ENCODE assay signal across 8 mouse cellular contexts in the genomic region with DNA sequence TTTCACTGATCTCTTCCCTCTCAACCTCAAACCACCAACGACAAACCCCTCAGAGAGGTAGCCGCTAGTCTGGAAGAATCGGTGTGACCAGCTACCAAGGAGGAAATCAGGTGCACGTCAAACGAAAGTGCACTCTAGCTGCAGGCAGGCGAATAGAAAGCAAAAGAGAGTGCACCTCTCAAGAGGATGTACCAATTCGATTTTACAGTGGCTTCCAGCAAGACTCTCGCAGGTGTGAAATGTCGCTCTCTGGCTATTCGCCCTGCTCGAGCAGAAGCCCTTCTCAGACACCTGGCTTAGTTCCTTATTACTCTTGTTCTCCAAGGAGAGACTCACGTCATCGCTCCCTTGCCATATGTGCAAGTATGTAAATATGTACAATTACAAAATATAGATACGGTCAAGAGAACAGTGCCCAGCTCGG. TPM values are rescaled to one million over a fixed set of nuclear protein-coding genes. Genes with fewer than 3 reads are reported as not detected.
DNase-seq lines count a peak whose midpoint lies in the region; ATAC-seq and TF ChIP-seq lines count a peak whose summit lies in the region.

TSS of gene Sidt1 (minus strand) at position 336 of the 424 bp plus-strand sequence.

- H3K36me3 ChIP-seq in heart, embryonic 11.5 days (ENCODE audit: control insufficient read depth, insufficient read depth, low read length) = no peaks in the 10 kb centered on the region
- H3K36me3 ChIP-seq in forebrain, embryonic 16.5 days (ENCODE audit: control insufficient read depth, insufficient read depth) = no peaks in the 10 kb centered on the region
- H3K36me3 ChIP-seq in kidney, postnatal 0 days (ENCODE audit: insufficient read depth, low read length) = no peaks in the 10 kb centered on the region
- H3K36me3 ChIP-seq in liver, embryonic 16.5 days (ENCODE audit: control insufficient read depth, insufficient read depth) = no peaks in the 10 kb centered on the region
- no peaks in the 10 kb centered on the region for H3K36me3 ChIP-seq in neural tube, embryonic 14.5 days (ENCODE audit: control insufficient read depth, insufficient read depth, low read length)

- 8% methylated on average over 15 of the region's 15 CpGs for WGBS in heart, embryonic 11.5 days (ENCODE audit: insufficient replicate concordance)
- WGBS in forebrain, embryonic 16.5 days = 7% methylated on average over 15 of the region's 15 CpGs
- 3% methylated on average over 15 of the region's 15 CpGs for WGBS in kidney, postnatal 0 days
- 3% methylated on average over 15 of the region's 15 CpGs for WGBS in liver, embryonic 16.5 days (ENCODE audit: insufficient replicate concordance)
- 4% methylated on average over 15 of the region's 15 CpGs for WGBS in neural tube, embryonic 14.5 days

- H3K27me3 ChIP-seq in heart, embryonic 11.5 days (ENCODE audit: control insufficient read depth, insufficient read depth, low read length) = peaks cover 32% of the 10 kb centered on the region
- H3K27me3 ChIP-seq in forebrain, embryonic 16.5 days (replicated peaks; ENCODE audit: control insufficient read depth, insufficient read depth, low read length) = 0 out of 2 replicates have a peak, but pooled peaks cover 7% of the 10 kb centered on the region
- H3K27me3 ChIP-seq in kidney, postnatal 0 days (ENCODE audit: insufficient read depth, low read length) = 0 out of 2 replicates have a peak, but pooled peaks cover 6% of the 10 kb centered on the region
- peaks cover 28% of the 10 kb centered on the region for H3K27me3 ChIP-seq in liver, embryonic 16.5 days (ENCODE audit: control insufficient read depth, insufficient read depth, low read depth, low read length)
- peaks cover 3% of the 10 kb centered on the region; the same call in 1 of the 2 replicates for H3K27me3 ChIP-seq in neural tube, embryonic 14.5 days (ENCODE audit: control insufficient read depth, insufficient read depth, low read length)

- peak within 1 kb of the TSS; percentile 66 for H3K4me3 ChIP-seq in heart, embryonic 11.5 days (ENCODE audit: low read depth, low read length)
- peak within 1 kb of the TSS; percentile 54 for H3K4me3 ChIP-seq in forebrain, embryonic 16.5 days (replicated peaks; ENCODE audit: low read length)
- peak within 1 kb of the TSS; percentile 55 for H3K4me3 ChIP-seq in kidney, postnatal 0 days (replicated peaks; ENCODE audit: low read depth, low read length)
- H3K4me3 ChIP-seq in liver, embryonic 16.5 days (ENCODE audit: low read depth, low read length) = peak within 1 kb of the TSS; percentile 54
- peak within 1 kb of the TSS; percentile 67 for H3K4me3 ChIP-seq in neural tube, embryonic 14.5 days (ENCODE audit: low read depth, low read length)

- no peak within 1 kb of the TSS for H3K27ac ChIP-seq in heart, embryonic 11.5 days (ENCODE audit: low read depth, low read length)
- H3K27ac ChIP-seq in forebrain, embryonic 16.5 days (ENCODE audit: low read length) = no peak within 1 kb of the TSS
- no peak within 1 kb of the TSS for H3K27ac ChIP-seq in kidney, postnatal 0 days
- no peak within 1 kb of the TSS for H3K27ac ChIP-seq in liver, embryonic 16.5 days (ENCODE audit: low read length)
- H3K27ac ChIP-seq in neural tube, embryonic 14.5 days (ENCODE audit: low read depth, low read length) = no peak within 1 kb of the TSS

- peak within 1 kb of the TSS; percentile 69 for H3K9ac ChIP-seq in heart, embryonic 11.5 days (ENCODE audit: low read depth, low read length)
- H3K9ac ChIP-seq in forebrain, embryonic 16.5 days (replicated peaks; ENCODE audit: low read depth, low read length) = peak within 1 kb of the TSS; percentile 63
- H3K9ac ChIP-seq in kidney, postnatal 0 days (ENCODE audit: low read depth, low read length) = peak within 1 kb of the TSS; percentile 62
- peak within 1 kb of the TSS; percentile 45; the same call in 1 of the 2 replicates for H3K9ac ChIP-seq in liver, embryonic 16.5 days (ENCODE audit: low read depth, low read length)
- H3K9ac ChIP-seq in neural tube, embryonic 14.5 days (replicated peaks; ENCODE audit: low read depth, low read length) = peak within 1 kb of the TSS; percentile 71

- 0 out of 2 replicates have a peak, but pooled peaks cover 2% of the 10 kb centered on the region for H3K9me3 ChIP-seq in heart, embryonic 11.5 days (replicated peaks; ENCODE audit: control insufficient read depth, low read length)
- no peaks in the 10 kb centered on the region for H3K9me3 ChIP-seq in forebrain, embryonic 16.5 days (ENCODE audit: control insufficient read depth, low read length)
- no peaks in the 10 kb centered on the region for H3K9me3 ChIP-seq in kidney, postnatal 0 days (replicated peaks; ENCODE audit: low read length)
- peaks cover 3% of the 10 kb centered on the region; the same call in 1 of the 2 replicates for H3K9me3 ChIP-seq in liver, embryonic 16.5 days (replicated peaks; ENCODE audit: control insufficient read depth, low read length)
- no peaks in the 10 kb centered on the region for H3K9me3 ChIP-seq in neural tube, embryonic 14.5 days (ENCODE audit: control insufficient read depth, low read length)

- no peaks in the 10 kb centered on the region for H3K4me1 ChIP-seq in heart, embryonic 11.5 days (ENCODE audit: control insufficient read depth, insufficient read depth, low read length)
- H3K4me1 ChIP-seq in forebrain, embryonic 16.5 days (replicated peaks; ENCODE audit: control insufficient read depth, insufficient read depth, low read length) = peaks cover 12% of the 10 kb centered on the region
- H3K4me1 ChIP-seq in kidney, postnatal 0 days (replicated peaks; ENCODE audit: insufficient read depth, low read length) = peaks cover 8% of the 10 kb centered on the region
- no peaks in the 10 kb centered on the region for H3K4me1 ChIP-seq in liver, embryonic 16.5 days (ENCODE audit: control insufficient read depth, low read depth, low read length)
- H3K4me1 ChIP-seq in neural tube, embryonic 14.5 days (ENCODE audit: control insufficient read depth, insufficient read depth, low read length) = no peaks in the 10 kb centered on the region

- no peak for ATAC-seq in heart, embryonic 11.5 days (replicated peaks; ENCODE audit: insufficient number of reproducible peaks, low FRiP score, low TSS enrichment)
- ATAC-seq in forebrain, embryonic 16.5 days = peak; percentile 21; the same call in 1 of the 2 replicates
- no peak for ATAC-seq in kidney, postnatal 0 days (replicated peaks; ENCODE audit: low FRiP score, low read depth)
- no peak for ATAC-seq in liver, embryonic 16.5 days (ENCODE audit: low read depth)
- 0 out of 2 replicates have a peak, but pooled peaks have one; percentile 5 for ATAC-seq in neural tube, embryonic 14.5 days (ENCODE audit: low read depth)

- TF ChIP-seq CTCF in brain, embryonic 14.5 days (IDR thresholded peaks at IDR 0.05; ENCODE audit: borderline replicate concordance, extremely low read depth, insufficient read depth, insufficient read length) = 0 out of 2 replicates have a peak, but pooled peaks have one; percentile 2
- no peak for TF ChIP-seq CTCF in kidney, postnatal 0 days (IDR thresholded peaks at IDR 0.05; ENCODE audit: low read depth)

- no peak for TF ChIP-seq POLR2A in brain, embryonic 14.5 days (IDR thresholded peaks at IDR 0.05; ENCODE audit: borderline replicate concordance, extremely low read depth, insufficient read depth, insufficient read length, poor library complexity, severe bottlenecking)

- no peak for DNase-seq in heart, adult 8-10 months (ENCODE audit: low spot score)
- DNase-seq in brain, embryonic 14.5 days (ENCODE audit: low read depth) = peak; percentile 46
- DNase-seq in kidney, postnatal 0 days (ENCODE audit: low spot score) = no peak
- no peak for DNase-seq in gastrocnemius, postnatal 4 days (ENCODE audit: low spot score in 2 of 2)

- peak within 1 kb of the TSS; percentile 99 for H3K4me2 ChIP-seq in heart, embryonic 11.5 days
- peak within 1 kb of the TSS; percentile 95 for H3K4me2 ChIP-seq in forebrain, embryonic 16.5 days (ENCODE audit: low read length)
- H3K4me2 ChIP-seq in kidney, postnatal 0 days (ENCODE audit: low read length) = peak within 1 kb of the TSS; percentile 100
- H3K4me2 ChIP-seq in liver, embryonic 16.5 days (ENCODE audit: low read depth, low read length) = peak within 1 kb of the TSS; percentile 78
- peak within 1 kb of the TSS; percentile 98 for H3K4me2 ChIP-seq in neural tube, embryonic 14.5 days (ENCODE audit: low read depth, low read length)

RNA-seq across cellular contexts. Expression of gene Sidt1, which starts in this region (rescaled TPM):
- polyA plus RNA-seq in heart, embryonic 11.5 days (2014; fragmentation: Nextera tagmentation; extraction: Ambion mirVana) = not detected in 2 replicates
- under 1 TPM; 0.37 to 0.49 (median 0.41) TPM for total RNA-seq in heart, adult 8-10 months (2022)
- polyA plus RNA-seq in brain, embryonic 14.5 days (2012; rRNA removed) = 5.1 and 7.9 TPM in 2 replicates
- polyA plus RNA-seq in forebrain, embryonic 16.5 days (2015; fragmentation: Nextera tagmentation; extraction: Ambion mirVana) = 5.3 and 7.1 TPM in 2 replicates
- polyA plus RNA-seq in kidney, postnatal 0 days (2015; fragmentation: Nextera tagmentation; extraction: Ambion mirVana) = 0.92 and 1.4 TPM in 2 replicates
- 0.02 and 0.05 TPM in 2 replicates for polyA plus RNA-seq in liver, embryonic 16.5 days (2015; fragmentation: Nextera tagmentation; extraction: Ambion mirVana)
- polyA plus RNA-seq in neural tube, embryonic 14.5 days (2014; fragmentation: Nextera tagmentation; extraction: Ambion mirVana) = 10.6 and 12.0 TPM in 2 replicates
- total RNA-seq in gastrocnemius, postnatal 4 days (2021) = under 1 TPM; 0.29 to 0.93 TPM

Comparison
In these comparisons a context has a peak if more than half of its experiments do, and no peak if none do; other contexts are left out.
1. ATAC-seq: peak in forebrain, embryonic 16.5 days (single experiment) and neural tube, embryonic 14.5 days (single experiment); none in heart, embryonic 11.5 days (single experiment), kidney, postnatal 0 days (single experiment) and liver, embryonic 16.5 days (single experiment).
2. Peak in every context shown above with its lines, with median percentiles within 50 percentile points of each other: H3K4me2 ChIP-seq, H3K4me3 ChIP-seq and H3K9ac ChIP-seq.